In the genomic region with DNA sequence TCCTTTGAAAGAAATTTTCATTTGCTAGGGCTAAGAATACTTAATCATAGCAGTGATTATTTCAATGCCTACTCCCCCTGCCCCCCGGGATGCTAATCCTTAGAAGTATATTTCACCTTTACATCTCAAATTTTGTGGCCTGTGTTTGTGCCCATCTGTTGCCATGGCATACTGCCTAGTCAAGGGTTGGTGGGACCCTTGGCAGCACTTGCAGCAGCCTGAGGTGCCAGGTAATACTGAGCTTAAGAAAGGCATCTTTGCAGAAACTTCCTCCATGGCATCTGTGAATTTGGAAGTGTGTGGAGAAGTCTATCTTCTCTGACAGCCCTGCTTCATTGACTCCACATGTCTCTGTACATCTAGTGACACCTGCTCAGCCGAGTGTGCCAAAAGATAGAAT, we compare ENCODE assay signal across 21 mouse cellular contexts.
DNase-seq lines count a peak whose midpoint lies in the region; ATAC-seq lines count a peak whose summit lies in the region.
"Had no signal": no experiment of that assay in that cellular context is flagged by ENCODE, and none has a peak within 500 bp of the region (broad histone marks: within the 10 kb centered on the region; RNA-seq: fewer than 3 reads in every experiment).

No protein-coding gene starts in this region.

- no peak overlapping the region for H3K27ac ChIP-seq in forebrain, embryonic 14.5 days (ENCODE audit: low read depth, low read length)
- no peak overlapping the region for H3K27ac ChIP-seq in forebrain, embryonic 16.5 days (ENCODE audit: low read length)
- H3K27ac ChIP-seq: embryonic facial prominence, embryonic 12.5 days; heart, embryonic 13.5 days; hindbrain, embryonic 12.5 days had no signal

- no peaks in the 10 kb centered on the region for H3K36me3 ChIP-seq in forebrain, embryonic 14.5 days (ENCODE audit: control insufficient read depth, insufficient read depth, low read length)
- no peaks in the 10 kb centered on the region for H3K36me3 ChIP-seq in forebrain, embryonic 16.5 days (ENCODE audit: control insufficient read depth, insufficient read depth)
- H3K36me3 ChIP-seq: embryonic facial prominence, embryonic 12.5 days; G1E; heart, embryonic 13.5 days; hindbrain, embryonic 12.5 days had no signal

- DNase-seq in cerebellum, postnatal 10 days: peak; percentile 67 to 85
- no peak for DNase-seq in cerebellum, adult 11-12 months
- DNase-seq in forebrain, embryonic 14.5 days (ENCODE audit: low spot score): peak; percentile 16
- peak; percentile 41 for DNase-seq in left cerebral cortex, postnatal 4 days
- DNase-seq in left cerebral cortex, postnatal 36 days (ENCODE audit: low spot score in 2 of 2): no peak
- no peak for DNase-seq in urinary bladder, adult 2 months (ENCODE audit: low spot score)
- DNase-seq: adrenal gland, adult 8-10 months; adrenal gland, postnatal 36 days; B cell, adult 2 months; cerebellum, adult 8-10 months; forebrain, postnatal 0 days; gastrocnemius, postnatal 14 days; heart, postnatal 36 days; kidney, adult 18-20 months had no signal

- H3K4me2 ChIP-seq in forebrain, embryonic 14.5 days (ENCODE audit: low read length): no peak overlapping the region
- no peak overlapping the region for H3K4me2 ChIP-seq in forebrain, embryonic 16.5 days (ENCODE audit: low read length)
- H3K4me2 ChIP-seq: embryonic facial prominence, embryonic 12.5 days; heart, embryonic 13.5 days; hindbrain, embryonic 12.5 days had no signal

- no peaks in the 10 kb centered on the region for H3K4me1 ChIP-seq in forebrain, embryonic 14.5 days (ENCODE audit: control insufficient read depth, insufficient read depth, low read length)
- H3K4me1 ChIP-seq in forebrain, embryonic 16.5 days (replicated peaks; ENCODE audit: control insufficient read depth, insufficient read depth, low read length): no peaks in the 10 kb centered on the region
- H3K4me1 ChIP-seq: embryonic facial prominence, embryonic 12.5 days; heart, embryonic 13.5 days; hindbrain, embryonic 12.5 days had no signal

- intact Hi-C loops in left cerebral cortex, postnatal 4 days (cut with DNase I): no loop called here
- intact Hi-C loops in left cerebral cortex, postnatal 36 days (cut with DNase I): no loop called here

- H3K4me3 ChIP-seq in forebrain, embryonic 14.5 days (ENCODE audit: low read depth, low read length): no peak overlapping the region
- H3K4me3 ChIP-seq in forebrain, embryonic 16.5 days (replicated peaks; ENCODE audit: low read length): no peak overlapping the region
- H3K4me3 ChIP-seq: embryonic facial prominence, embryonic 12.5 days; heart, embryonic 13.5 days; hindbrain, embryonic 12.5 days had no signal

- H3K27me3 ChIP-seq in forebrain, embryonic 14.5 days (replicated peaks; ENCODE audit: control insufficient read depth, insufficient read depth, low read length): no peaks in the 10 kb centered on the region
- H3K27me3 ChIP-seq in forebrain, embryonic 16.5 days (replicated peaks; ENCODE audit: control insufficient read depth, insufficient read depth, low read length): no peaks in the 10 kb centered on the region
- H3K27me3 ChIP-seq: embryonic facial prominence, embryonic 12.5 days; heart, embryonic 13.5 days; hindbrain, embryonic 12.5 days had no signal

- H3K9me3 ChIP-seq in forebrain, embryonic 14.5 days (replicated peaks; ENCODE audit: control insufficient read depth, low read length): no peaks in the 10 kb centered on the region
- no peaks in the 10 kb centered on the region for H3K9me3 ChIP-seq in forebrain, embryonic 16.5 days (ENCODE audit: control insufficient read depth, low read length)
- H3K9me3 ChIP-seq: embryonic facial prominence, embryonic 12.5 days; G1E; heart, embryonic 13.5 days; hindbrain, embryonic 12.5 days had no signal

- ATAC-seq in forebrain, embryonic 14.5 days: peak; percentile 62; the same call in 1 of the 2 replicates
- ATAC-seq in forebrain, embryonic 16.5 days: no peak
- ATAC-seq: CD4-positive, CD25-positive, alpha-beta regulatory T cell, adult 4 months; forebrain, postnatal 0 days; hindbrain, embryonic 16.5 days had no signal

- H3K9ac ChIP-seq in forebrain, embryonic 14.5 days (ENCODE audit: low read length): no peak overlapping the region
- H3K9ac ChIP-seq in forebrain, embryonic 16.5 days (replicated peaks; ENCODE audit: low read depth, low read length): no peak overlapping the region
- H3K9ac ChIP-seq: embryonic facial prominence, embryonic 12.5 days; forebrain, postnatal 0 days; heart, embryonic 13.5 days; hindbrain, embryonic 12.5 days had no signal

- 70% methylated on average over 2 of the region's 2 CpGs for WGBS in forebrain, embryonic 14.5 days
- 63% methylated on average over 2 of the region's 2 CpGs for WGBS in forebrain, embryonic 16.5 days

Comparison
In these comparisons a context has a peak if more than half of its experiments do, and no peak if none do; other contexts are left out.
1. DNase-seq: peak in cerebellum, postnatal 10 days (2 of 2), forebrain, embryonic 14.5 days (single experiment) and left cerebral cortex, postnatal 4 days (single experiment); none in cerebellum, adult 11-12 months (single experiment), left cerebral cortex, postnatal 36 days (0 of 2) and urinary bladder, adult 2 months (single experiment).